Mouse (Mus musculus) embryonic fibroblast, embryonic 13.5 days (primary cell): Measurements from ENCODE around the gene Bace2. TPM values are rescaled to one million over a fixed set of nuclear protein-coding genes. Genes with fewer than 3 reads are reported as not detected.

Source experiments
- H3K27ac ChIP-seq: 2 replicates; pipeline ENCODE4 v1.5.1; 2012; ENCODE audit warnings: low read length, control low read depth, inconsistent platforms; ENCODE audit not compliant: insufficient read depth
- H3K4me1 ChIP-seq: 2 replicates; pipeline ENCODE4 v1.6.1; 2011; ENCODE audit warnings: low read length; ENCODE audit not compliant: control insufficient read depth, insufficient read depth
- H3K4me3 ChIP-seq: 2 replicates; pipeline ENCODE4 v1.5.1; 2011; ENCODE audit warnings: mild to moderate bottlenecking, control low read depth, low read length; ENCODE audit not compliant: insufficient read depth
- CTCF ChIP-seq: IDR thresholded peaks from 2 replicates; pipeline ENCODE4 v1.5.1; 2011; ENCODE audit warnings: mild to moderate bottlenecking, control low read depth, low read length, moderate library complexity, borderline replicate concordance; ENCODE audit not compliant: insufficient read depth
- POLR2A ChIP-seq: IDR thresholded peaks from 2 replicates; pipeline ENCODE4 v1.6.1; 2011; ENCODE audit warnings: low read depth, mild to moderate bottlenecking, control low read depth, low read length, moderate library complexity
- polyA plus RNA-seq: library from polyadenylated mRNA; stranded (reverse); fragments of >200 nt; gene quantifications from 2 replicates; pipeline ENCODE4 v1.2.4, GENCODE M21; 2011; ENCODE audit warnings: low read depth; ENCODE audit not compliant: missing spikeins, insufficient read length

Bace2 gene
- 4.2 and 5.1 TPM in 2 replicates for polyA plus RNA-seq

- Histone ChIP-seq H3K27ac (no peak within 1 kb of the TSS), H3K4me1 (no peaks in the 10 kb centered on the region), H3K4me3 (peak within 1 kb of the TSS; percentile 40)
- TF ChIP-seq CTCF: 0 out of 2 replicates have a peak, but pooled peaks have one; percentile 17
- no peak for TF ChIP-seq POLR2A
Measured at GRCm38 (mm10) chr16:97356499-97357187, at the start of gene Bace2. Bace2 (plus strand) TSS chr16:97356742.

DNA sequence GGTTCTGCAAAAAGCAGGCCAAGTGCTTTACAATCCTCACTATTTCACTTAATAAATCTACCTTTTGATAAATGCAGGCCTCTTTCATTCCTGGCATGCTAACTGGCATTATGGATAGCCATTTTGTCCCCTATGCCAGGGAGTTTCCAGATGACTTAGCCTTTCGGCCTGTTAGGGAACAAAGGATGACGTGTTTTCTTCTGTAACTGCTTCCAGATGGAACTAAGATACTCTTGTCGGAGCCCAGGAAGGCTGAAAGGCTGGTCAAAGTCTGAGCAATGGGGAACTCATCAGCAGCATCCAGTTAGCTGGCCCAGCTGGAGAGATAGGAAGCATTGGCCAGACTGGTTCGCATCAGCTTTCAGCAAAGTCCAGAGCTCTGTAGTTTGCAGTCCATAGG, 48.9 kb upstream of the Bace2 start:
- Histone ChIP-seq H3K4me1 (peaks cover 9% of the 10 kb centered on the region; the same call in 1 of the 2 replicates), H3K4me3 (no peak overlapping the region), H3K27ac (peak overlapping the region; percentile 78)
- no peak for TF ChIP-seq CTCF
- no peak for TF ChIP-seq POLR2A

DNA sequence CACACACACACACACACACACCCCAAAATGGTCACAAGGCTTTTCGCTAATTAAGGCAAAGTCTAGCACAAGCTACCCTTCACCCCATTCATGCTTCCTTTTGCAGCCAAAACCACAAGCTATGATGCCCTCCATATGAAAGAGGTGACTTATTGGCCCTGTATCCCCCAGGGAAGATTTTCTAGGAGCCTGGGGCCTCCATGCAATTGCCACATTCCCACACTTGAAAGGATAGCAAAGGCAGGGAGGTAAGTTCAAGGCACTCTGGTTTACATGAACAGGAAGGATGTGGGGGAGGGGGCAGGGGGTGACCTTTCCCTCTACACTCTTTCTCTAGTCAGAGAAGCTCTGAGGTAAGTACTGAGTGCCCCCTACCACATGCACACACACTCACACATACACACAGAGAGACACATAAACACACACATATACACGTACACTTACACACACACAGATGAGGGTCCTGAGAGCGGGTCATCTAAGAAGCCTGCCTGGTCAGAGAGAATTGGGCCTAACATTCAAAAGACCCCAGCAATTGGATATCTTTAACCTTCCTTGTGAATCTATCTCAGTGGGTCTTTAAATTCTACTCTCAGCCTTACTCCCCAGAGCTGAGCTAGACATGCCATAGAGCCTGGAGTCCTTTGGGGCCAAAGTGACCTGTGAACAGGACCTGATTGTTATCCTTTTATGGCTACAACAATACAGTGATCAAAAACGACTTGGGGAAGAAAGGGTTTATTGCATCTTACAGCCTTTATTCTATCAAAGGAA, 46.6 kb upstream of the Bace2 start:
- Histone ChIP-seq H3K4me3 (no peak overlapping the region), H3K27ac (no peak overlapping the region), H3K4me1 (peaks cover 9% of the 10 kb centered on the region; the same call in 1 of the 2 replicates)
- no peak for TF ChIP-seq CTCF
- no peak for TF ChIP-seq POLR2A

- no peak overlapping the region for H3K4me3 ChIP-seq
- TF ChIP-seq POLR2A (no peak), CTCF (no peak)
- H3K4me1 ChIP-seq: peaks cover 9% of the 10 kb centered on the region; the same call in 1 of the 2 replicates
- no peak overlapping the region for H3K27ac ChIP-seq
Measured at GRCm38 (mm10) chr16:97310570-97310846, 46.0 kb upstream of the Bace2 start.

- TF ChIP-seq POLR2A (no peak), CTCF (peak; percentile 40; the same call in 1 of the 2 replicates)
- peaks cover 6% of the 10 kb centered on the region; the same call in 1 of the 2 replicates for H3K4me1 ChIP-seq
- no peak overlapping the region for H3K4me3 ChIP-seq
Measured at GRCm38 (mm10) chr16:97312960-97313686, 43.4 kb upstream of the Bace2 start.

GRCm38 (mm10) chr16:97321576-97321975, 35.0 kb upstream of the Bace2 start:
- Histone ChIP-seq H3K4me3 (no peak overlapping the region), H3K27ac (no peak overlapping the region), H3K4me1 (no peaks in the 10 kb centered on the region)
- no peak for TF ChIP-seq CTCF
- no peak for TF ChIP-seq POLR2A

More at GRCm38 (mm10) chr16:97312960-97313686, 43.4 kb upstream of the Bace2 start:
- H3K27ac ChIP-seq: no peak overlapping the region

DNA sequence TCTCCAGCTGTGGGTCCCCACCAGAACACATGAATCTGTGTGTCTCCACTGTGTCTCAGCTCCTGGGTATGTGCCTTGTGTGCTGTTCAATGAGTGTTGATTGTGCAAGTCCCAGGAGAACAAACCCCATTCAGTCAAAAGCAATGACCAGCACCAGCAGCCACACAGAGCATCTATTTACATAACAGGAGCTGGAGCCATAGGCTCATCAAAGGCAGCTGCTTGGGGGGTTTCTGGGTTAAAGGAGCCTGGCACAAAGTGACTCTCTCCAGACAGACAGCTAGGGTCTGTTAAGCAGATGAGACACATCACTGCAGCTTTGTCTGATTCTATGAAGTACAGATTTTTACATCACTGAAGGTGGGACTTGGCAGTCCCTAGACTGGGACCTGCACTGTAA, 33.9 kb upstream of the Bace2 start:
- Histone ChIP-seq H3K27ac (no peak overlapping the region), H3K4me3 (no peak overlapping the region), H3K4me1 (no peaks in the 10 kb centered on the region)
- TF ChIP-seq POLR2A (no peak), CTCF (no peak)

DNA sequence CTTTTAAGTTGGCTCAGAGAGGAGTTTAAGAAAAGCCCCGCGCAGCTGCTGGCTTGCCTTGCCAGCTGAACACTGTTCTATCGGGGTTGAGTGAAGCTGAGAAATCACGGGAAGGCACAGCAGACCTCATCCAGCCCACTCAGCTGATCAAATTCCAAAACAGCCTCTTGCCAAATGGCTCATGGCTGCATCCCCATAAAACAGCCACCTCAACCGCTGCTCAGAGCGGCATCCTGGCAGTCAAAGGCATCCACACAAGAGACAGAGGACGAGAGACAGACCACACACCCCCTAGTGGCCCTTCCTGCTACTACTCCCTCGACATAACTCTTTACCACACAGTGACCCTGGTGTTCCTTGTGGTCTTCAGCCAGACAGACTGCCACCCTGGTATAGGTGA, 30.6 kb upstream of the Bace2 start:
- TF ChIP-seq CTCF (peak; percentile 31; the same call in 1 of the 2 replicates), POLR2A (no peak)
- Histone ChIP-seq H3K27ac (no peak overlapping the region), H3K4me3 (no peak overlapping the region), H3K4me1 (no peaks in the 10 kb centered on the region)

DNA sequence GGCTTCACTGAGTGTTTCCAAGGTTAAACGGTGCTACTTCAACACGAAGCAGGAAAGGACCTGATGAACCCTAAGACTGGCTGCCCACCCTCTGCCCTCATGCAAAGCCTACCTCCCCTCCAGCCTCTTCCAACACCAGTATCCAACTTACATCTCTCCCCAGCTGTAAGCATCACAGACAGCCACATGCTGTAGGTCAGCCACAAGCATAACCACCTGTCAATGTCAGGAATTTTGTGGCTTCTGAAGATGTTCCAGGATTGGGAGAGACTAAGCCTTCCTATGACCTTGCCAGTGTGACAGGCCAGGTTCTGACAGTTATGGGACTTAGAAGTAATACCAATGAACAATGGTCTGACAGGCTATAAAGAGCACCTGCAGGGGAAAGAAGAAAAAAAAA, 27.9 kb upstream of the Bace2 start:
- Histone ChIP-seq H3K4me3 (no peak overlapping the region), H3K4me1 (no peaks in the 10 kb centered on the region), H3K27ac (no peak overlapping the region)
- no peak for TF ChIP-seq POLR2A
- TF ChIP-seq CTCF: no peak

DNA sequence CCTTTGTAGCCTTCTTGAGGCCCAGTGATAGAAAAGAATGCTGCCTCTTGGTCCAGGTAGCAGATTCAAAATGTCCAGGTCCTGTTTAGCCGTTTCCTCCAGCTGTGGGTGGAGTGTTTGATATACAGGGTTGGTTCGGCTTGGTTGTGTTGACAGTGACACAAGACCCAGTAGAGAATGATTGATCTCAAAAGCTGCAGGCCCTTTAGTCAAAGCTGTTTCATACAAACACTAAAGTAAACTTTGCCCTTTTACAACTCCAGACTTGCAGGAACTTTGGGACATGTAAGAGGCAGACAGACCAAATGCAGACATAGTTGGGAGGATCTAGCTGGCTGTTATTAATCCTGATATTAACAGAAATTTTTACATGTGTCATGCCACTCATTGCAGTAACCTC, 3.5 kb upstream of the Bace2 start:
- no peak overlapping the region for H3K4me3 ChIP-seq
- TF ChIP-seq POLR2A (no peak), CTCF (no peak)
- no peaks in the 10 kb centered on the region for H3K4me1 ChIP-seq
- H3K27ac ChIP-seq: no peak overlapping the region
